Mouse (Mus musculus): Measurements from ENCODE around the gene Ccdc107.

- TF ChIP-seq CTCF (IDR thresholded peaks at IDR 0.05; ENCODE audit: borderline replicate concordance, insufficient read depth, low read depth, low read length) = no peak
- no peak for TF ChIP-seq POLR2A (IDR thresholded peaks at IDR 0.05; ENCODE audit: borderline replicate concordance, insufficient read depth, low read length)
These were observed 39.3 kb upstream of the Ccdc107 start for GRCm38 (mm10) chr4:43453413-43453812.
